Mouse (Mus musculus) stomach, postnatal 0 days (tissue): ENCODE data around the gene Pspn.

ENCODE experiments used
- CTCF ChIP-seq: IDR thresholded peaks from 2 replicates; pipeline ENCODE4 v1.5.1; 2016; ENCODE audit warnings: antibody characterized with exemption, low read depth, mild to moderate bottlenecking, moderate library complexity
- EP300 ChIP-seq: optimal IDR thresholded peaks from 2 replicates; pipeline ENCODE3; 2016; ENCODE audit warnings: antibody characterized with exemption

DNA sequence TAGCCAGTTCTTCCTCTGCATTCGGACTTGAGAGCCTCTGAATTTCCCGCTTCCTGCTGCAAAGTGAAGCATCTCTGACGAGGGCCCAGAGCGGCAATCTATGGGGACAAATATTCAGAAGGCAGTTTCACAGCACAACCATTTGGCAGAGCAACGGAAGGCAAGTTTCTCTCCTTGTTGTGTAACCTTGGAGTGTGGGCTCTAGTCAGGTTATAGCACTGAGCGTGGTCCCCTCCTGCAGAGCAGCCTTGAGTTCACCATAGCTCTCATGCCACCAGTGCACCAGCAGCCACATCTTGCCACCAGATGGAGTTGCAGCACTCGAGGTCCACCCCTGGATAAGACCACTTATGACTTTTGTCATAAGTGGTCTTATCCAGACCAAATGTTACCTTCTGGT, 11.4 kb downstream of the Pspn start:
- TF ChIP-seq CTCF (peak; percentile 45), EP300 (no peak)
